Mouse (Mus musculus): ENCODE measurements around the gene Slc2a13.
A peak's percentile ranks its signal among the peaks of the same experiment; 100 is the strongest.

Gene Slc2a13

DNA sequence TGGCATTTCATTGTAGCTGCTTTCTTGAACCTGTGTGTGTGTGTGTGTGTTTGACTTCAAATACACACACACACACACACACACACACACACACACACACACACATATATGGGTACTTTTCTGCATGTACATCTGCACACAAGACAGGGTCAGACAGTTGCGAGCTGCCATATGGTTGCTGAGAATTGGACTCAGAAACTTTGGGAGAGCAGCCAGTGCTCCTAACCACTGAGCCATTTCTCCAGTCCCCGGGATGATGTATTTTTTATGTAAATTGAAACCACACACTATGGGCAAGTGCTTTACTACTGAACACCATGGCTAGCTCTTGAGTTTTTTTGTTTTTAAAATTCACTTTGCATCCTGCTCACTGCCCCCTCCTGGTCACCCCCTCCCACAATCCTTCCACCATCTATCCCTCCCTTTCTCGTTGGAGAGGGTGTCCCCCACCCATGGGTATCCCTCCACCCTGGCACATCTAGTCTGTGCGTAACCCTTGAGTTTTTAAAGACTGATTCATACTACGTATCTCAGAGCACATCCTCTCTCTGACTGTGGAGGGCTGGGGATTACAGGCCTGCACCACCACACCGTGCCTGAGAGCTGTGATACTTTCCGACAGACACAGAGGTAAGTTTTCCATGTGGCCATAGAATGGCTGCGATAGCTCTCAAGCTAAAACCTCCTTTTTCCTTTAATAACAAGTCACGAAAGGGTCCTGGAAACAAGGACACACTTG is 200.4 kb downstream of the Slc2a13 start:
- no peak for DNase-seq

GRCm38 (mm10) chr15:91371859-91372394 is 201.1 kb downstream of the Slc2a13 start:
- DNase-seq: no peak

DNA sequence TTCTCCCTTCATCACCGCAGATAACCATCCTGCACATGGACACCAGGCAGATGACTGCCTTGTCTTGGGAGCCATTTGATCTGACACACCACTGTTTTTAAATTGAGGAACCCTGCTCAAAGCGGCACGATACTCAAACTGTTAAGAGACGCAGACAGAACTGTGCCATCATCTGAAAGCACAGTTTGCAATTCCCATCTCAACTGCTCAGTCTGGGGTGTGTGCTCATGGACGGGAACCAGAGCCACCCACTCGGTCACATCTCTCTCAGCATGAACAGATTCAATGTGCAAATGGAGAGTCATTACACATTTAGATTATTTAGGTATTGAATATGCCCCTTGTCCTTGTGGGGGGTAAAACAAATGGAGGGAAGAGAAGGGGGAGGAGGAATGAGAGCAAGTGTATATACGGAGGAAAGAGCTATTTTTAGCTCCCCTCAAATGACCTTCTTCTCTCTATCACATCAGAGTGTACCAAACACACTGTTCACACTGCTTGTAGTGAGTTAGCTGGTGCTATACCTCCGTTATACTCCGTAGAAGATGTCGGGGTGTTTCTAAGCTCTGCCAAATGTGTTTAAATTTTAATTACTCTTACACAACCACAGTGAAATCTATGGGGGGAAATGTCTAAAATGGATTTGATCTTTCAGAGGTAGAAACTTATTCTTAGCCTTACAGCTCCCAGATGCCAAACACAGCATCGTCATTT is 203.2 kb downstream of the Slc2a13 start:
- no peak for DNase-seq

DNA sequence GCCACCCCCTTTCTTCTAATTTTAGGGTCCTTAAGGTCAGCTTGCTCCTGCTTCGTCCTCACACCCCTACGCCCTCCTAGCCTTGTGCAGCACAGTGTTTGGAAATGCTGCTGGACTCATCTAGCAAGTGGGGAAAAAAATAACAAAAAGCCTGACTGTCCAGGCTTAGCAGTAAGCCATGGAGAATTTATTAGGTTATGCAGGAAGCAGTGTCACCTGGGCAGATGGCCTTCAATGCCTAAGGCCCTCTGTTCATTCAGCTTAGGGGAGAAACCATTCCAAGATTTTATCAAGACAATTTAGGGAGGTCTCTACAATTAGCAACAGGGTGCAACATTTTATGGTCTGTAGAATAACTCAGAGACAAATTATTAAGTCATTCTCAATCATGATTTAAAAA is 212.6 kb downstream of the Slc2a13 start:
- no peak for DNase-seq

DNA sequence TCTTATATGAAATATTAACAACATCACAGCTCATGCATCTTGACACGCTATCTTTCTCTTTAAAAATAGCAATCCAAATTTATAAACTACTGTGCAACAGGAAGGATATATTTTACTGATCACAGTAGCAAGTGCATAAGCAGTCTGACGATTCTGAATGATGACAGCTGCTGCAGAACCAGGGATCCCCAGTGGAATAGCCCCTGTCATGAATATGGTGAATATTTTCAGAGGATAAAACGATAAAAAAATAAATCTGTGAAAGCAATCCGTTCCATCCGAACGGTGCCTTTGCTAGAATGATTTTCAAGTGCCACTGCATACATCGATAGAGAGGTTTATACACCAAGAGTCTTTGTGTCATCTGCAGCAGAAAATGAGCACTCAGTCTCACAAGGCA is 222.1 kb downstream of the Slc2a13 start:
- DNase-seq: no peak

DNA sequence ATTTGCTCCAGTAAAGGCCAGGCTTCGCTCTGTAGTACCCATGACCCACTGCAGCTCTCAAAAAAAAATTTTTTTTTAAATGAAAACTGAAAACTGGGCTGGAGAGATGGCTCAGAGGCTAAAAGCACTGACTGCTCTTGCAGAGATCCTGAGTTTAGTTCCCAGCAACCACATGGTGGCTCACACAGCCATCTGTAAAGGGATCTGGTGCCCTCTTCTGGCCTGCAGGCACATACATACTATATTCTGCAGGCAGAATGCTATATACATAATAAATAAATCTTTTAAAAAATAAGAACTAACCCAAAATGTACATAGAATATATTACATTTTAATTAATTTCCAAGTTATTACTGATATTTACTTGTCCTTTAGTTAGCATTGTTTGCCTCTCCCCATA is 234.7 kb downstream of the Slc2a13 start:
- DNase-seq: no peak

GRCm38 (mm10) chr15:91334416-91334900 is 238.6 kb downstream of the Slc2a13 start:
- no peak for DNase-seq

DNA sequence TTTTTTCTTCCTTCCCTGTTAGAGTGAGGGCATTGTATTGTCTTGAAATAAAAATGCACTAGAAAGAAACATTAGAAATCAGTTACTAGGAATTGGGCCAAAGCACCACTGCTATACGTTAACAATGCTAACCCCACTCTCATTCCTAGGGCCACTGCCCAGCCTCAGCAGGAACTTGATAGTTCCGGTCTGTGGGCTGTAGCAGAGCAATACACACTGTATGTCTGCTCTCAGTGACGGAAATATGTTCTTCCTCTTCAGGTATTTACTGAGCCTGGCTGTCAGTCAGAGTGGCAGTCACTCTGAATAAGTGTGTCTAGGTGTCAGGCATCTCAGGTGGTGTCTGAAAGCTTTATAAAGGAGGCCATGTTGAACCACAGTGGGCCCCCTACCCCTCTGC is 245.3 kb downstream of the Slc2a13 start:
- no peak for DNase-seq

GRCm38 (mm10) chr15:91327023-91327422 is 246.0 kb downstream of the Slc2a13 start:
- no peak for DNase-seq

DNA sequence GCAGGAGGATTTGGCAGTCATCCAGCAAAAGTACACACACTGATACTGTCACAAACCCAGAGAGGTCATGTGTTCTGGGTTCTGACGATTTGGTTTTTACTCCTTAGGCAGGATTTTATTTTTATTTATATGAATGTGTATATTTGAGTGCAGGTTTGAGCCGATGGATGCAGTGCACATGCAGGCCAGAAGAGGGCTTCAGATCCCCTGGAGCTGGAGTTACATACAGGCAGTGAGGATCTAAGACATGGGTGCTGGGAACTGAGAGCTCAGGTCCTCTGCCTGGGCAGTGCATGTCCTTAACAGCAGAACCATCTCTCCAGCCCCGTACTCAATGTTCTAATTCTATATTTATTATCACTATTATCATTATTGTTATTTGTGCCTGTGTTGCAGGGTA is 253.7 kb downstream of the Slc2a13 start:
- DNase-seq: no peak

DNA sequence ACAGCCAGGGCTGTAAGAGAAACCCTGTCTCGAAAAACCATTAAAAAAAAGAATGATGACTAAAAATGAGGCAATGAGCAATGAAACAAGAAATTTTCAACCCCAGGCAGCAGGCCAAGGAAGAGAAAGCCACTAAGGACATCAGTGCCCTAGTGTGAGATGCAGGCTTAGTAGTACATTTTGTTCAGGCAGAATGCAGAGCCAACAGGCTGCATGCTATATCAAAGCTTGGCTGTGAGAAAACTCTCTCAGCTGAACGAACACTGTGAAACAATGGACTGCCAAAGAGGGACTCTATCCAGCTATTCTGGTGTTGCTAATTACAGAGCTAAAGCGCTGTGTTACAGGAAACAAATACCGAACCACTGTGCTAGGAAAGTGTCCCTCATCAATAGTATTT is 256.1 kb downstream of the Slc2a13 start:
- DNase-seq: no peak

DNA sequence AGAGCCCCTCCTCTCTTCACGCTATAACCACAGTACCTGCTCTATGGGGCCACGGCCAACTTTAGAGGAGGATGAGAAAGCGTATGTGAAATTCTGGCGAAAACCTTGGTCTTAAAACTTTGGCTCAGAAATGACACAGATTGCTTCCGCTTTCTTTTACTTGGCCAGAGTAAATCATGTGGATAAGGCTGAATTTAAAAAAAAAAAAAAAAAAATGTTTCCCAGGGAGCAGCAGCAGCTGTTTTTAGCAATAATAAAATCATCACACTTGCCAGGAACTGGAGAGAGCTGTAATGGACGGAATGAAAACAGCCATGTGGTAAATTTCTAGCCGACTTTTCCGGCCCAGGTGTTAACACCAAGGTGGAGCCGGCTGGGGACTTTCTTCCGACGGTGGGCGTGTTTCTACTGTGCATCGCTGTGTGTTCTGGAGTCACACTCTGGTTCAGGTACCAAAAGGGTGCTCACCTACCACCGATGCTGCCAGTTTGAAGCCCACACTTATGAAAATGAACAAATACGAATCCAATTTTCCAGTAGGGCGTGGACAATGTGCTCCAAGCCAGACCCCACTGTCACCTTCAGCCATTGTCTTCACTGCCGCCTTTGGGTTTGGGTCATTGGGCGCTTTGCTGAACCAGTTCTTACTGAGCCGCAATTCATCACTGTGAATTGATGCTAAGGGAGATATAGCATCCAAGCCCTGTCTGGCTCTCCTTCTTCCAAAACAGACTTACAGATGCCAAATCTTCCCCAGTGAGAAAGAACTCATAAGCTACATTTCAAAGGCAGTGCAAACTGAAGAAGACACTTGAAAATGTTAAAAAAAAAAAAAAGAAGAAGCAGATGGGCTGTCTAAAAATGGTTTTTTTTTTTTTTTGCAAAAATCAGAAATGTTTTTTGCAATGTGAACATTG is 258.4 kb downstream of the Slc2a13 start:
- no peak for DNase-seq

DNA sequence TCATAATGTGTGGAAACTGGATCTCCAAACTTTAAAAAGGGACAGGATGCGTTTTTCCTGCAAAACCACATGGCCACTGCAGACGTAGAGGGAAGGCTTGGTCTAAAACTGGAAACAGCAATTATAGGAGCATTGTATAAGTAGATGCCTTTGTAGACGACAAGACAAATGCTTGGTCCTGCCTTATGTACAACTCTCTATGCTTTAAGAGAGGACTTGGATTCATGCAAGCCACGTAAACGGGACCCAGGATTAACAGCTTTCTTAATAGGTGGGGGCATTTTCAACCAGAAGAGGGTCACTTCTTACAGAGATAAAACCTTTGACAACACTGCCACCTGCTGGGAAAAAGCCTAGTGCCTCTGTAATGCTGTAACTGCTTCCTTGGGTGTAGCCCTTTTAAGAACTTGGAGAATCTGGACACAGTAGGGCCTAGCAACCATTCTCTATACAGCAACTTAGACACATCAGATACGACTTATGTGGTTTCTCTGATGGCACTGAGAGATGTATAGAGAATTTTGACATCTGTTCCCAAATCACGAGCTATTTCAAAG is 268.7 kb downstream of the Slc2a13 start:
- DNase-seq: no peak

GRCm38 (mm10) chr15:91301366-91301765 is 271.7 kb downstream of the Slc2a13 start:
- DNase-seq: peak; percentile 67

DNA sequence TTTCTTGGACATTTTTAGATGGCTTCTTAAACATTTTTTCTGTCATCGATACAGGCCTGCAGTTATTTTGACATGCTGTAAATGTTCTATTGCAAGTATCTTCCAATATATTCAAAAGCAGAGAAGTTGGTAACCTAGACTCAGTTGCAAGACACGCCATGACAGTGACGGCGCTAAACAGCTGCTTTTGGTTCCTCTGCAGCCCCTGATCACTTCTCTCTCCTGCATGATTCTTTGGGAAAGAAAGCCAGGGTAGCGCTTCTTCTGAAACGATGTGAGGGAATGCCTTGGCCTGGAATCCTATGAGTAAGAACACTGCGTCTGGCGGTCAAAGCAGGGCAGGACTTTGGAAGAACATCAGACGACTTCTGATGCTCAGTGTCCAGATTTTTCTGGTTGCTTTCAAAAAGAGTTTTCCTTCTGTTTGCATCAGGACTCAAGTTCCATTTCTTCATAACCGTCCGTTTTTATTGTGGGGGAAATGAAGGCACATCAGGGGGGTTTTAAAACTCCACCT is 273.7 kb downstream of the Slc2a13 start:
- no peak for DNase-seq

DNA sequence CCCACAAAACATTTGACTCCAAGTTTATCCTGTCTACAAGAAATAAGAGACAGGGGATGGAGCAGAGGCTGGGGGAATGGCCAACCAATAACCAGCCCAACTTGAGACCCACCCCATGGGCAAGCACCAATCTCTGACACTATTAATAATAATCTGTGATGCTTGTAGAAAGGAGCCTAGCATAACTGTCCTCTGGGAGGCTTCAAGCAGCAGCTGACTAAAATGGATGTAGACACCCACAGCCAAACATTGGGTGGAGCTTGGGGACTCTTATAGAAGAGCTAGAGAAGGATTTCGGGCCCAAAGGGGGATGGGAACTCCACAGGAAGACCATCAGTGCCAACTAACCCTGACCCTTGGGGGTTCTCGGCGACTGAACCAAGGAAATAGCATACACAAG is 289.6 kb downstream of the Slc2a13 start:
- no peak for DNase-seq

- DNase-seq: no peak
These were observed 290.2 kb downstream of the Slc2a13 start for GRCm38 (mm10) chr15:91282822-91283221.

- DNase-seq: no peak
These were observed 291.5 kb downstream of the Slc2a13 start for GRCm38 (mm10) chr15:91281521-91281920.

- DNase-seq: no peak
These were observed 293.5 kb downstream of the Slc2a13 start for GRCm38 (mm10) chr15:91279571-91279970.

DNA sequence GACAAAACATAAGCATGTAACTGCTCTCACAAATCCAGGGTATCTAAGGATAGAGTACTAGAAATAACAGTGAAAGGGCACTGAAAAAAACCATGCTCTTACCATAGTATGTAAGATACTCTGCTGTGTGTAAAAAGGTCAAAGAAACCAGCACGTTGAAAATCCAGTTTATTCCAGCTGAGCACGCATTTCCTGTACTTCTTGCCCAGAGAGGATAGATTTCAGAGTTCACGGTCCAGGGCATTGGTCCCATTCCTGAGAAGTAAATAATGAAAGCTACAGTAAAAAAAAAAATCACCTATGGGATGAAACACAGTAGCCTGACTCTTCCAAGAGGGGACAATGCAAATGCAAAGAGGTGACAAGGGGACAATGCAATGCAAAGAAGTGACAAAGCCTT is 297.1 kb downstream of the Slc2a13 start:
- no peak for DNase-seq

- no peak for DNase-seq
These were observed 304.5 kb downstream of the Slc2a13 start for GRCm38 (mm10) chr15:91268532-91268931.

- no peak for DNase-seq
These were observed 309.1 kb downstream of the Slc2a13 start for GRCm38 (mm10) chr15:91263926-91264325.
